Mouse (Mus musculus): ENCODE measurements around the gene Tek.

The Tek gene

DNA sequence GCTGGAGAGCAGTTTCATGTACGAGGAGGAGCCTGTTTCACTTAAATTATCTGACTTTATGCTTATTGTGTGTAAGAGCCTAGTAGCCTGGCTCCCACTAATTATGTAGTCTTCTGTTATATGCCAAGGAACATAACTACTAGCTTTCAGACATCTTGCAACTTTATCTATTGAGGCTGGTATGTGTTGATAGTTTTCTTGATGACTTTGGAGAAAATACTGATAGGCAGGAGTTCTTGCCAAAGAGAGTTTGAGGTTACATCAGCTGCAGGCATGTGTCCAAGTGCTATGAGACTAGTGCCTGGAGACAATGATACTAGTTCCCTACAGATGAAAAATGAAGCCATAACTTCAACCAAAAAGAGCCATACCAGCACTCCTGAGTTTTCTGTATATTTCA lies 64.1 kb downstream of the Tek start:
- DNase-seq (ENCODE audit: low read depth in 2 of 2, low spot score in 2 of 2): no peak

- DNase-seq (ENCODE audit: low read depth in 2 of 2, low spot score in 2 of 2): no peak
These were observed 71.5 kb downstream of the Tek start for GRCm38 (mm10) chr4:94810616-94811015.

DNA sequence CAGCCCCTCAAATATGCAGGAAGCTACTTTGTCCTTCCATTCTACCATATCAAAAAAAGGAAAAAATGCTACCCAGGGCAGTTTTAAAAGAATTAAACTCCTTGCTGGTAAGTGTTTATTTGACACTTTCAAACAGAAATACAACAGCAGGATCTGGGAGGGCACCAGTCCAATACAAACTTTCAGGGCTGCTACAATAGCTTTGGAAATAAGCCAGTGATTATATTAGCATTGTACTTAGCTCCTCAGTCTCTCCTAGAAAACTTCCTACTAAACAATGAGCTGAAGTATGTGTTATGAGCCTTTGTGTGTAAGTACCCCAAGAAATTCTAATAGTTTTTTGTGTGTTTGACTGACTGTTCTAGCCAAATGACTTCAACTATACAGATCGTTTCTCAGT lies 87.8 kb downstream of the Tek start:
- DNase-seq (ENCODE audit: low read depth in 2 of 2, low spot score in 2 of 2): no peak

GRCm38 (mm10) chr4:94827429-94827828 lies 88.3 kb downstream of the Tek start:
- DNase-seq (ENCODE audit: low read depth in 2 of 2, low spot score in 2 of 2): no peak

DNA sequence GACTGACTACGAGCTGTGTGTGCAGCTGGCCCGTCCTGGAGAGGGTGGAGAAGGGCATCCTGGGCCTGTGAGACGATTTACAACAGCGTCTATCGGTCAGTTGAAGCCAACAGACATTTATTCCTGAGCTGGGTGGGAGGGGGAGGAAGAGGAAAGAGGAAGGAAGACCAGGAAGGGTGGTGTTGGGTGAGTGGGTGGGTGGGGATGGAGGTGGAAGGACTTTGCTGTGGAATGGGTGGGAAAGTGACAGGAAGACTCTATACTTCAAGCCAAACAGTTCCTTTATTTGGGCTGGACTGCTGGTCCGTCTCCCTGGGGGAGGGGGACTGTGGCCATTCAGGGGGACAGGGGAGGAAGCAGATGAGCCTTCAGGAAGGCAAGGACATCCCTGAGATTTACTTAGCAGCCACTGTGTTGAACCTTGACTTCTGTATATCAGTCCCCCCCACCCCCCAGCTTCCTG lies 90.9 kb downstream of the Tek start:
- no peak for DNase-seq (ENCODE audit: low read depth in 2 of 2, low spot score in 2 of 2)

GRCm38 (mm10) chr4:94837061-94837460 lies 98.0 kb downstream of the Tek start:
- DNase-seq (ENCODE audit: low read depth in 2 of 2, low spot score in 2 of 2): no peak

GRCm38 (mm10) chr4:94853301-94853700 lies 114.2 kb downstream of the Tek start:
- DNase-seq (ENCODE audit: low read depth in 2 of 2, low spot score in 2 of 2): no peak

DNA sequence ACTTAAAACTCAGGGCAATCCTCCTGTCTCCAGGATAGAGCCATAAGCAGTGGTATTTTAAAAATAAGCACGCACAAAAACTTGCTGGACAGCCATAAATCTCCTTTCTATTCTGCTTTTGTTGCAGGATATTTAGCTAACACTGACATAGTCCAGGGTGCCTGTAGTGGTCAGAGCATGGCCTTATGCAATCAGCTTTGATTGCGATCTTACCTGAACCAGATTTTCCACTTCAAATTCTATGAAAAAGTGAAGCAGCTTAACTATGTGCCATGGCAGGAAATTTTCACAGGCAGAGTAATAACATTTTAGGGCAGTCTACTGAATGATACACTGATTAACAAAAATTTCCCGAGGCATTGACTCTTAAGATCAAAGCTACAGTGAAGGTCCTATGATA lies 115.2 kb downstream of the Tek start:
- no peak for DNase-seq (ENCODE audit: low read depth in 2 of 2, low spot score in 2 of 2)

DNA sequence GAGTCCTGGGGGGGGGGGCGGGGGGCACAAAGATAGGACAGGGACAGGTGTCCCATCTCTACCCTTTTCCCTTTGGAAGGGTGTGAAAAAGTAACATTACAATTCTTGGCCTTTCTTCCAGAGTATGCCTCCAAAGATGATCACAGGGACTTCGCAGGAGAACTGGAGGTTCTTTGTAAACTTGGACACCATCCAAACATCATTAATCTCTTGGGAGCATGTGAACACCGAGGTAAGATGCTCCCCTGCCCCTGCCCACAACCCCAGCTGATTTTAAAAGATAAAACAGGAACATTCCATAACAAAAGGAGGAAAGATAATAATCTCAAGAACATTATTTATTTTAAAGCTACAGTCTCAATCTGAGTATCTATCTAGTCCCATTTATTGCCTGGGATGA lies 116.1 kb downstream of the Tek start:
- DNase-seq (ENCODE audit: low read depth in 2 of 2, low spot score in 2 of 2): no peak

DNA sequence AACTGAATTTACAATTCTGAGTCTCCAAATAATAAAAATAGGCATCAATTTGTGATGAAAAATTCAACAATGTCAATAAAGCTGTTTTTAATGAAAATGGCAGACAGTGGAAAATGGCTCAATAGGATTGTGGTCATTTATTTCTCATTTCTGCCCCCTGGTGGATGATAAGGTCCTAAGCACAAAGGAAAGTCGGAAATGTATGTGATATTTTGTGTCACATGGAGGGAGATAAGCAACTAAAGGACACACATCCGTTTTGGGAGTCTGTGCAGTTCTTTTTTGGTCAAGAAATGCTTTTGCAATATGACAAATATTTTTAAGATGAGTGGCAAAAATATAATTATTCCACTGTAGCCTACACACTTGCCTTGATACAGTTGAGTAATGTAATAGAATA lies 161.7 kb downstream of the Tek start:
- no peak for DNase-seq (ENCODE audit: low read depth in 2 of 2, low spot score in 2 of 2)

- DNase-seq (ENCODE audit: low read depth in 2 of 2, low spot score in 2 of 2): no peak
These were observed 162.7 kb downstream of the Tek start for GRCm38 (mm10) chr4:94901780-94902179.
